Mouse (Mus musculus): ENCODE data around the gene Shisa7.
A peak's percentile ranks its signal among the peaks of the same experiment; 100 is the strongest.
"Not testable (repeated sequence)": the region's sequence is repeated elsewhere in the genome, so short reads cannot be mapped to it uniquely, and the experiment has no call there.

Gene Shisa7

DNA sequence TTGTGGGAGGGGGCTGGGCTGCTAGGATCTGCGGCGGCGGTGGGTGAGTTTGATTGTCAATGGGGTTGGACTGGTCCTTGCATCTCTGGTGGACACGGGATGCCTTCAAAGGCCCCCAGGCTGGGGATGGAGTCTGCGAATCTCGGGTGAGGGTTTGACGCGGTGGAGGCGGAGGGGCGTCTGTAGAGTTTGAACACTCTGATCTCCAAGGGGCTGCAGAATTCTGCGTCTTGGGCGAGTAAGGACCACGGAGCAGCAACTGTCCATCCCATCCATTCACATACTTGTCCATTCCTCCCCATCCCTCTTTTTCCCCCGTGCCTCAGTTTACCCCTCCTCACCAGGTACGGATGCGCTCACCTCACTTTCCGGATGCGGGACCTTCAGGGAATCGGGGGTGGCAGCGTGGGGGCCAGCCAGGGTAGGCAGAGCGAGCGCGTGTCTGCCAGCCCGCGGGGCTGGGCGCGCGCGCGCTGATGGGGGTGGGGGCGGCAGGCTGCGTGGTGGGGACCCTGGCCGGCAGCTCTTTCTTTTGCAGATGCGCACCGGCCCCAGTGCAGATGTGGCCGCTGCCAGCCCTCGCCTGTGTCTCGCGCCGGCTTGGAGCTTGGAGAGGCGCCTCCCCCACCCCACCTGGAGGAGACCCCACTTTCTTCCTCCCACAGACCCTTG lies at the start of gene Shisa7:
Gene Shisa7 (minus strand): TSS at position 452 of the 672 bp plus-strand sequence.
- DNase-seq (ENCODE audit: low read depth, low spot score): no peak
- H3K36me3 ChIP-seq (ENCODE audit: control insufficient read depth, insufficient read depth, low read length, poor library complexity, severe bottlenecking): no peaks in the 10 kb centered on the region
- H3K27me3 ChIP-seq (ENCODE audit: control insufficient read depth, insufficient read depth, low read length, poor library complexity, severe bottlenecking): no peaks in the 10 kb centered on the region; the same call in 1 of the 2 replicates

DNA sequence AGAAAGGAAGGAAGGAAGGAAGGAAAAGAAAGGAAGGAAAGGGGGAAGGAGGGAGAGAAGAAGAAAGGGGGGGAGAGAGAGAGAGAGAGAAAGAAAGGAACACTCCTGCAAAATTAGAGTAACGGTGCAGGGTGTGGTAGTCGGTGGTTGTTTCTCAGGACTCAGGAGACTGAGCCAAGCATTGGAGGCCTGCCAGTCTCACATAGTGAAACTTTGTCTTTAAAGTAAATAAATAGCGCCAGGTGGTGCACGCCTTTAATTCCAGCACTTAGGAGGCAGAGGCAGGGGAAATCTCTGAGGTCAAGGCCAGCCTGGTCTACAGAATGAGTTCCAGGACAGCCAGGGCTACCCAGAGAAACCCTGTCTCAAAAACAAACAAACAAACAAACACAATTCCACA lies 42.2 kb upstream of the Shisa7 start:
- no peak for DNase-seq (ENCODE audit: low read depth, low spot score)
- Histone ChIP-seq H3K36me3 (ENCODE audit: control insufficient read depth, insufficient read depth, low read length, poor library complexity, severe bottlenecking) (no peaks in the 10 kb centered on the region), H3K27me3 (ENCODE audit: control insufficient read depth, insufficient read depth, low read length, poor library complexity, severe bottlenecking) (no peaks in the 10 kb centered on the region)

DNA sequence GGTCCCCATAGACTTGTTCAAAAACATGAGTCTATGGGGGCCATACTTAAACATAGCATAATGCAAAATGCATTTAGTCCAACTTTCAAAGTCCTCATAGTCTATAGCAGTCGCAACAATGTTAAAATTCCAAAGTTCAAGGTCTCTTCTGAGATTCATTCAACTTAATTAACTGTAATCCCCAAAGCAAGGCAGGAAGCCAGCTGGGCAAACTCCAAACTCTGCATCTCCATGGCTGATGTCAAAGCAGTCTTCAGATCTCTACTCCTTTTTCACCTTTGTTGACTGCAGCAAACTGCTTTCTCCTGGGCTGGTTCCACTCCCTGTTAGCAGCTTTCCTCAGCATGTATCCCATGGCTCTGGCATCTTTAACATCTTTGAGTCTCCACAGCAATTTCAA lies 34.5 kb upstream of the Shisa7 start:
- H3K36me3 ChIP-seq (ENCODE audit: control insufficient read depth, insufficient read depth, low read length, poor library complexity, severe bottlenecking); DNase-seq (ENCODE audit: low read depth, low spot score); H3K27me3 ChIP-seq (ENCODE audit: control insufficient read depth, insufficient read depth, low read length, poor library complexity, severe bottlenecking): not testable (repeated sequence)

DNA sequence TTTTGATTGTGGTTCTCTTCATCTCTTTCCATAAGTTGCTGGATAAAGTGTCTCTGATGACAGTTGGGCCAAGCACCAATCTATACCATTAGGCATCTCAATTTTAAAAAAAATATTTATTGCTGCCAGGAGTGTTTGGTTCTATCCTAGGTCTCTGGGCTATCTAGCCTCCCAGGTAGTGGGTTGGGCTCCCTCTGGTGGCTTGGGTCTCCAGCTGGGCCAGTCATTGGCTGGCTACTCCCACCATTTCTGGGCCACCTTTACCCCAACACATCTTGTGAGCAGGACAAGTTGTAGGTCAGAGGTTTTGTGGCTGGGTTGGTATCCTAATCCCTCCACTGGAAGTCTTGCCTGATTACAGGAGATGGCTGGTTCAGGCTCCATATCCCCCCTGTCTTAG lies 33.7 kb upstream of the Shisa7 start:
- peak; percentile 65 for DNase-seq (ENCODE audit: low read depth, low spot score)
- Histone ChIP-seq H3K36me3 (ENCODE audit: control insufficient read depth, insufficient read depth, low read length, poor library complexity, severe bottlenecking) (no peaks in the 10 kb centered on the region), H3K27me3 (ENCODE audit: control insufficient read depth, insufficient read depth, low read length, poor library complexity, severe bottlenecking) (no peaks in the 10 kb centered on the region)

DNA sequence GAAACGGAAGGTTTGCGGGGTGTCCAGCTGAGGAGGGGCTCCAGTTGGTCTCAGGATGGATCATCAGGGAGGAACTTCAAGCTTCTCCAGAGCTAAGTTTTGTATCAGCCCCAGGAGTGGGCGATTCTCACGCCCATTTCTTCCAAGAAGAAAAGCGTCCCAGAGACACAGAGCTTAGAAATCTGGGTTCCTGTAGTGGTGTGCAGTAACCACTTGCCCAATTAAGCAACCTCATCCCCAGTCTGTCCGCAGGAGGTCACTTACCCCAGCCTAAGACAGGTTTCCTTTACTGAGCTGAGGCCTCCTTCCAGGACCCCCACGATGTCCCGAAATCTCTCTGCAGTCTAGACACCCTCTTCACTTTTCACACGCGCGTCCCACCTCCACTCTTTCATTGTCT lies 32.7 kb upstream of the Shisa7 start:
- Histone ChIP-seq H3K27me3 (ENCODE audit: control insufficient read depth, insufficient read depth, low read length, poor library complexity, severe bottlenecking) (no peaks in the 10 kb centered on the region), H3K36me3 (ENCODE audit: control insufficient read depth, insufficient read depth, low read length, poor library complexity, severe bottlenecking) (no peaks in the 10 kb centered on the region)
- DNase-seq (ENCODE audit: low read depth, low spot score): no peak

DNA sequence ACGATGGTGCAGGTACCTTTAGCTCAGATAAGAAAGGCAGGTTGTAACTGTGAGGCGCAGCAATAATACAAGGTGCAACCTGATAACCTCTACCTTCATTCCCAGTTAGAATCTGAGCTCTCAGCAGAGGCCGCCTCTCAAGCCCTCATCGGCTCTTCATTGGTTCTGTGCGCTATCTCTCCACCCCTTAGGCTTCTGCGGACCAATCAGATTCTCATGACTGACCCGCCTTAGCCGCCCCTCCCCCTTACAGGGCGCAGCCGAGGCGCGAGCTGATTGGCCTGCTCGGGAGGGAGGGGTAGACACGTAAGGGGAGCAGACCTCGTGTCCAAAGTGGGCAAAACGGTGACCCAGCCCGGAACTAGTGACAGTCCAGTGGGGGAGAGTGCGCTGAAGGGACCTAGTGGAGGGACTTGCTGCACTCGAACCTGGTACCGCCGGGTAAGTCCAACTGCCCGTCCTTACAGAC lies 32.3 kb upstream of the Shisa7 start, which contains the start of gene Isoc2a:
Gene Isoc2a (plus strand): TSS at position 401 of the 469 bp plus-strand sequence.
- H3K27me3 ChIP-seq (ENCODE audit: control insufficient read depth, insufficient read depth, low read length, poor library complexity, severe bottlenecking): no peaks in the 10 kb centered on the region
- H3K36me3 ChIP-seq (ENCODE audit: control insufficient read depth, insufficient read depth, low read length, poor library complexity, severe bottlenecking): no peaks in the 10 kb centered on the region
- peak; percentile 96 for DNase-seq (ENCODE audit: low read depth, low spot score)

DNA sequence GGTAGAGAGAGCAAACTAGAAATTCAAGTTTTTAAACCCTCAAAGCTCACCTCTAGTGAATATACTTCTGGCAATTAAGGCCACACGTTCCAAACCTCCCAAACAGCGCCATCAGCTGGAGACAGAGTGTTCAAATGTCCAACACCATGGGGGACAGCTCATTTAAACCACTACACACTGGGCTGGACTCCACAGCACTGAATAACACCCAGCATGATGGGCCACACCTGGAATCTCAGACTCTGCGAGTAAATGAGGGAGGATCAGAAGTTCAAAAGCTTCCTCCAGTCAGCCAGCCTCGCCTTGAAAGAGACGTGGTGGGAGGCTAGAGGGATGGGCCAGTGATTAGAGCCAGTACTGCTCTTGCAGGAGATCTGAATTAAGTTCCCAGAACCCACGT lies 25.6 kb upstream of the Shisa7 start, which contains the start of gene Isoc2b:
Gene Isoc2b (minus strand): TSS at position 126 of the 400 bp plus-strand sequence.
- Histone ChIP-seq H3K27me3 (ENCODE audit: control insufficient read depth, insufficient read depth, low read length, poor library complexity, severe bottlenecking) (no peaks in the 10 kb centered on the region), H3K36me3 (ENCODE audit: control insufficient read depth, insufficient read depth, low read length, poor library complexity, severe bottlenecking) (no peaks in the 10 kb centered on the region)
- DNase-seq (ENCODE audit: low read depth, low spot score): no peak

DNA sequence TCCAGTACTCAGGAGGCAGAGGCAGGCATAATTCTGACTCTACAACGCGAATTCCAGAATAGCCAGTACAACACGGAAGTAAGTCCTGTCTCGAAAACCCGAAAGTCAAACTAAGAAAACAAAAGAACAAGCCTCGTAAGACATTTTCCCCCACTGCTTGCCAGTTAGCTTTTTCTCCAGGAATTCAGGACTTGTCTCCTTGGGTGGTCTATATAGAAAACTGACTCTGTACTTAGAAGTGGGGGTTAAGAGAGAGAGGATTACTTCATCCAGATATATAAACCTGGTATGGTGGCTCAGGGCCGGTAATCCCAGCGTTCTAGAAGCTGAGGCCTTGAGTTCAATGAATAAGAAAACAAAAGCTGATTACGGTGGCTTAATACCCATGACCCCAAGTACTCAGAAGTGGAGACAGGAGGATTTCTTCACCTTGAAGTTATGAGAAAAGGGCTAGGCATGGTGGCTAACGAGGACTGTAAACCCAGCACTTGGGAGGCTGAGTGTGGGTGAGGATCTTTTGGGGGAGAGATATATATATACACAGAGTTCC lies 22.2 kb upstream of the Shisa7 start:
- H3K27me3 ChIP-seq (ENCODE audit: control insufficient read depth, insufficient read depth, low read length, poor library complexity, severe bottlenecking): no peaks in the 10 kb centered on the region
- DNase-seq (ENCODE audit: low read depth, low spot score): no peak
- H3K36me3 ChIP-seq (ENCODE audit: control insufficient read depth, insufficient read depth, low read length, poor library complexity, severe bottlenecking): no peaks in the 10 kb centered on the region

DNA sequence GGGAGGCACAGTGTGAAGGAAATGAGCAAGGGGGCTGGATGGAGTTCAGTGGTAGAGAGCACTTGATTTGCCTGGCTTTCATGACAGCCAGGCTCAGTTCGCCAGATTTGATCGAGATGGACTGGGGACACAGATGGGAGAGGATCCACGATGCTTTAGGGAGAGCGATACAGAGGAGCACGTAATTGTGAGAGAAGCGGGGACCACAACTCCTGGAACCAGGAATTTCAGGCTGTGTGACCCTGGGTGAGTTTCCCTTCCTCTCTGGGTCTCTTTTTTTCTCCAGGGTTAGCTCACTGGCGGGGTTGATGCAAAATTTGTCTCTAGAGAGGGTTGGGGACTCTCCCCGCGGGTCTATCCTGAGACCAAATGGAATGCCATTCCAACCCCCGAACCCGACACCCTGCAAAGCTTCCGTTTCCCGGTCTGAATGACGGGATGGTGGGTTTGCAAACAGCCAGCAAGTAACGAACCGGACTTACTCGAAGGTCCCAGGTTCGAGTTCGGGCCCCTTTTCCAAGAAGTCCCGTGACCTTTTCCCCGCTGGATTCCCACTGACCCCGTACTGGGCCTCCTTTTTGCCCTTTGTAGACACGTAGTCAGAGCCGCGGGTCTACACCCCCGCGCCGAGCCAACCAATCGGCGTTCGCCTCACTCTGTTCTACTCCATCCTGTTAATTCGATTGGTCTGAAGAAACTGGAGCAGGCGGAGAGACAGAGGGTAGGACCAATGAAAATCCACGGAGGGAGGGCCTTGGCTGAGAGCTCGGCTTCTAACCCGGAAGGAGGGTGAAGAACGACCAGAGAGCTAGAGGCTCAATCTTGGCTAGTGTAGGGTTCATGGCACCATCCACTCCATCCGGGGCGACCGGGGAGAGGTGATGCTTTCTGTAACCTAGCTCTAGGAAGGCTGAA lies 21.3 kb upstream of the Shisa7 start:
- DNase-seq (ENCODE audit: low read depth, low spot score): peak; percentile 98
- Histone ChIP-seq H3K27me3 (ENCODE audit: control insufficient read depth, insufficient read depth, low read length, poor library complexity, severe bottlenecking) (no peaks in the 10 kb centered on the region), H3K36me3 (ENCODE audit: control insufficient read depth, insufficient read depth, low read length, poor library complexity, severe bottlenecking) (no peaks in the 10 kb centered on the region)

DNA sequence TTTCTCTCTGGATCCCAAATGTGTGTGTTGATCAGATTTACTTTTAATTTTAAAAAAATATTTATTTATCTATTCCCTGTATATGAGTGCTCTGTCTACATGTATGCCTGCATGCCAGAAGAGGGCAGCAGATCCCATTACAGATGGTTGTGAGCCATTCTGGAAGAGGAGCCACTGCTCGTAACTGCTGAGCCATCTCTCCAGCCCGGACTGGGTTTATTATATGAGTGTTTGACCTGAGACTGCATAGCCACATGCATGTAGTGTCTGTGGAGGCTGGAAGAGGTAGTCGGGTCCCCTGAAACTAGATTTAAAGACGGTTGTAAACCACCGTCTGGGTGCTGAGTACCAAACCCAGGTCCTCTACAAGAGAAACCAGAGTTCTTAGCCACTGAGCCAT lies 20.6 kb upstream of the Shisa7 start:
- DNase-seq (ENCODE audit: low read depth, low spot score): peak; percentile 49
- no peaks in the 10 kb centered on the region for H3K27me3 ChIP-seq (ENCODE audit: control insufficient read depth, insufficient read depth, low read length, poor library complexity, severe bottlenecking)
- H3K36me3 ChIP-seq (ENCODE audit: control insufficient read depth, insufficient read depth, low read length, poor library complexity, severe bottlenecking): no peaks in the 10 kb centered on the region

DNA sequence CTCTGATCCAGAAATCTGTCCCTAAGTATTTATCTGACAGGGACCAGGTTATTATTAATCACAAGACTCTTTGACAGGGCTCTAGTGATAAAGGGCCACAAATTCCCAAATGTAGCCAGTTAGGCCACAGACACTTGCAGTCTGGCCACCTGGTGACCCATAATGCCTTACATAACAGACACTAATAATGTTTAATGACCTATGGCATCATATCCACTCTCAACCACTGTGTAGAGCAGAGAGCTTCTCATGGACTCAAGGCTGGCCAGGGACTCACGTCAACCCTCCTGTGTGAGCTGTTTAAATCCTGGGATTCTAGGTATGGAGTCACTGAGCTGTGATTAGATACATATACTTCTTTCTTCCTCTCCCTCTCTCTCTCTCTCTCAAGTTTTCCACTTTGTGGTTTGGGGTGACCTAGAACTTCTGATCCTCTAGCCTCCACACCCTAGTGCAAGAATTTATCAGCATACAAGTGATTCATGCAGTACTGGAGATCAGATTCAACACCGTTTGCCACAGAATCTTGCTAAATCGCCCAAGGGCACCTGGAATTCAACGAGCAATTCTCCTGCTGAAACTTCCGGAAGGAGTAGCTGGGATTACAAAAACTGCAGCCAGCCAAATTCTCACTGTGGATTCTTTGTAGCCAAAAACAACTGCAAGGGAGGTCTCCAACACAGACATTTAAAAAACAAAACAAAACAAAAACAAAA lies 19.8 kb upstream of the Shisa7 start:
- Histone ChIP-seq H3K27me3 (ENCODE audit: control insufficient read depth, insufficient read depth, low read length, poor library complexity, severe bottlenecking) (no peaks in the 10 kb centered on the region), H3K36me3 (ENCODE audit: control insufficient read depth, insufficient read depth, low read length, poor library complexity, severe bottlenecking) (no peaks in the 10 kb centered on the region)
- no peak for DNase-seq (ENCODE audit: low read depth, low spot score)

DNA sequence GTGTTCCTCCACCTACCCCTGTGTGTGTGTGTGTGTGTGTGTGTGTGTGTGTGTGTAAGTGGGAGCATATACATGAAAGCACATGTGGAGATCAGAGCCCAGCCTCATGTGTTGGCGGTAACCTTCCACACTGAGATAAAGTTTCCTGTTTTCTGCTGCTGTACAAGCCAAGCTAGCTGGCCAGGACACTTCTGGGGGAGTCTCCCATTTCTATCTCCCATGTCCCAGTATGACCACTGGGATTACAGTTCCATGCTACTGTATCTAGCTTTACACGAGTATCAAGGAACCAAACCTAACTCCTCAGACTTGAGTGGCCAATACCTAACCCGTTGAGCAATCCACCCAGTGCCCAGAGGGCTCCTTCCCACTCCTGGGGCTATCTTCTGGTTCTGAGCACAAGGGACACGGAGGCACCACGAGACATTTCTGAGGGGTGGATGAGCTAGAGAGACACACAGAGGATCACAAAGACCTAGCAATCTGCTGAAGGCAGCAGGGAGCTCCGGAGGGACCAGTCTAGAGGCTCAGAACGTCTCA lies 19.1 kb upstream of the Shisa7 start:
- H3K27me3 ChIP-seq (ENCODE audit: control insufficient read depth, insufficient read depth, low read length, poor library complexity, severe bottlenecking): no peaks in the 10 kb centered on the region
- no peak for DNase-seq (ENCODE audit: low read depth, low spot score)
- no peaks in the 10 kb centered on the region for H3K36me3 ChIP-seq (ENCODE audit: control insufficient read depth, insufficient read depth, low read length, poor library complexity, severe bottlenecking)

DNA sequence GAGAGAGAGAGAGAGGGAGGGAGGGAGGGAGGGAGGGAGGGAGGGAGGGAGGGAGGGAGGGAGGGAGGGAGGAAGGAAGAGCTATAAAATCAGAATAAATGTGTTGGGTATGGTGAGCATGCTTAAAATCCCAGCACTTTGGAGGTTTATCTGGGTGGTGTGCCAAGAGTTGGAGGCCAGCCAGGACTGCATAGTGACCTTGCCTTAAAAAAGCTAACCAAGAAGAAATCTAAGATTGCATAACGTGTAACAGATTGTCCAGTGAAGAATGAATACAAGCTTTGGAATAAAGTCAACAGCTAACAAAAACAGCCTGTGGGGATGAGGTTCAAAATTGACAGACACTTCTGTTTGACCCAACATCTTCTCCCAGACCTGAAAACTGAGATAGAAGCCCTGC lies 18.5 kb upstream of the Shisa7 start:
- DNase-seq (ENCODE audit: low read depth, low spot score): no peak
- Histone ChIP-seq H3K36me3 (ENCODE audit: control insufficient read depth, insufficient read depth, low read length, poor library complexity, severe bottlenecking) (no peaks in the 10 kb centered on the region), H3K27me3 (ENCODE audit: control insufficient read depth, insufficient read depth, low read length, poor library complexity, severe bottlenecking) (no peaks in the 10 kb centered on the region)

DNA sequence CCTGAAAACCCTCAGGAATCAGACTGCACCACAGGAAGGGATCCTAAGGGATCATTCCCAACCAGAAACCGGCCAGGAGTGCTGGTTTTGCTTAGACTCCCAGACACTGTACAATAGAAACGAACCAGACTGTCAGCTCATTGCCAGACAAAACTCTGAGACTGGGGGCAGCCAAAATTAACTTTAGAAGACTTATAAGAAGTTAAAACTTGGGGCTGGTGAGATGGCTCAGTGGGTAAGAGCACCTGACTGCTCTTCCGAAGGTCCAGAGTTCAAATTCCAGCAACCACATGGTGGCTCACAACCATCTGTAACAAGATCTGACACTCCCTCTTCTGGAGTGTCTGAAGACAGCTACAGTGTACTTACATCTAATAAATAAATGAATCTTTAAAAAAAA lies 16.4 kb upstream of the Shisa7 start:
- H3K27me3 ChIP-seq (ENCODE audit: control insufficient read depth, insufficient read depth, low read length, poor library complexity, severe bottlenecking); DNase-seq (ENCODE audit: low read depth, low spot score); H3K36me3 ChIP-seq (ENCODE audit: control insufficient read depth, insufficient read depth, low read length, poor library complexity, severe bottlenecking): not testable (repeated sequence)

All from splenic B cell, adult 2 months (primary cell).